8 mouse cellular contexts compared by ENCODE assay signal in the genomic region with DNA sequence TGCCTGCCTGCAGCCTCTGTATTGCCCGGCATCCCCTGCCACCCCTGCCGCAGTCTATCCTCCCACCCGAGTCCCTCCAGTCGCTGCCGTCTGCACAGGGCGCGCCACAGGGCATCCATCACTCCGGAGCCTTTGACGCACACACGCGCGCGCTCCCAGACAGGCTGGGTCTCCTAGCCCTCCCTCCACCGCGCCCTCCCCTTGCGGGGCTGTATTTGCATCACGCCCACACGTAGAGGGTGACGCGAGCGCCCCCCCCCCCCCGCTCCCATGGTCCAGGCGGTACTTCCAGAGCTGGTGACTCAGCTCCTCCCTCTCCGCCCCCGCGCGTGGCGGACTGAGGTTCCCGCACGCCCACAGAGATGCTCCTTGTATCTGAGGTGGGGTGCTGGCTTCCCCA. TPM values are rescaled to one million over a fixed set of nuclear protein-coding genes. Genes with fewer than 3 reads are reported as not detected.
DNase-seq lines count a peak whose midpoint lies in the region; ATAC-seq and TF ChIP-seq lines count a peak whose summit lies in the region.

No protein-coding gene starts in this region.

- no peaks in the 10 kb centered on the region for H3K36me3 ChIP-seq in heart, embryonic 16.5 days (ENCODE audit: control insufficient read depth, insufficient read depth)
- no peaks in the 10 kb centered on the region for H3K36me3 ChIP-seq in embryonic facial prominence, embryonic 13.5 days
- no peaks in the 10 kb centered on the region for H3K36me3 ChIP-seq in intestine, embryonic 14.5 days (ENCODE audit: control insufficient read depth, insufficient read depth, low read length)
- H3K36me3 ChIP-seq in liver, embryonic 12.5 days, result no peaks in the 10 kb centered on the region
- no peaks in the 10 kb centered on the region for H3K36me3 ChIP-seq in thymus, adult 2 months (ENCODE audit: control insufficient read depth, insufficient read depth, low read length)

- no peak overlapping the region for H3K27ac ChIP-seq in heart, embryonic 16.5 days (ENCODE audit: low read length)
- H3K27ac ChIP-seq in embryonic facial prominence, embryonic 13.5 days, result no peak overlapping the region
- H3K27ac ChIP-seq in intestine, embryonic 14.5 days (ENCODE audit: low read depth), result no peak overlapping the region
- no peak overlapping the region for H3K27ac ChIP-seq in liver, embryonic 12.5 days
- no peak overlapping the region for H3K27ac ChIP-seq in thymus, adult 2 months (ENCODE audit: control insufficient read depth, insufficient read depth, low read length)

- no peak for DNase-seq in heart, postnatal 10 days
- DNase-seq in adrenal gland, postnatal 14 days, result peak; percentile 43
- peak; percentile 70 for DNase-seq in intestine, embryonic 14.5 days (ENCODE audit: low spot score)
- peak; percentile 60 for DNase-seq in right cerebral cortex, postnatal 25 days
- no peak for DNase-seq in thymus, adult 2 months

- WGBS in heart, embryonic 16.5 days, result 2% methylated on average over 26 of the region's 30 CpGs
- WGBS in embryonic facial prominence, embryonic 13.5 days, result 0% methylated on average over 30 of the region's 30 CpGs
- under 1% methylated on average over 27 of the region's 30 CpGs for WGBS in intestine, embryonic 14.5 days
- WGBS in liver, embryonic 12.5 days (ENCODE audit: insufficient replicate concordance), result 2% methylated on average over 28 of the region's 30 CpGs
- WGBS in thymus, adult 2 months, result 9% methylated on average over 27 of the region's 30 CpGs

- TF ChIP-seq POLR2A in thymus, adult 2 months (IDR thresholded peaks at IDR 0.05; ENCODE audit: control insufficient read depth, extremely low read depth, insufficient read depth, low read length, poor library complexity), result no peak

- intact Hi-C loops in heart, postnatal 10 days (cut with DNase I), result no loop called here

- H3K27me3 ChIP-seq in heart, embryonic 16.5 days (ENCODE audit: control insufficient read depth, insufficient read depth, low read length), result peaks cover 76% of the 10 kb centered on the region
- H3K27me3 ChIP-seq in embryonic facial prominence, embryonic 13.5 days, result peaks cover 84% of the 10 kb centered on the region
- peaks cover 85% of the 10 kb centered on the region for H3K27me3 ChIP-seq in intestine, embryonic 14.5 days (replicated peaks; ENCODE audit: control insufficient read depth, insufficient read depth, low read length)
- peaks cover 80% of the 10 kb centered on the region for H3K27me3 ChIP-seq in liver, embryonic 12.5 days (replicated peaks)
- H3K27me3 ChIP-seq in thymus, adult 2 months (ENCODE audit: control insufficient read depth, insufficient read depth, low read length), result peaks cover 11% of the 10 kb centered on the region; the same call in 1 of the 2 replicates

- H3K9ac ChIP-seq in heart, embryonic 16.5 days (ENCODE audit: low read length), result no peak overlapping the region
- peak overlapping the region; percentile 62 for H3K9ac ChIP-seq in embryonic facial prominence, embryonic 13.5 days
- H3K9ac ChIP-seq in intestine, embryonic 14.5 days (ENCODE audit: low read length), result no peak overlapping the region
- no peak overlapping the region for H3K9ac ChIP-seq in liver, embryonic 12.5 days

- H3K9me3 ChIP-seq in heart, embryonic 16.5 days (replicated peaks; ENCODE audit: control insufficient read depth, low read length), result no peaks in the 10 kb centered on the region
- no peaks in the 10 kb centered on the region for H3K9me3 ChIP-seq in embryonic facial prominence, embryonic 13.5 days
- H3K9me3 ChIP-seq in intestine, embryonic 14.5 days (ENCODE audit: control insufficient read depth, low read length), result no peaks in the 10 kb centered on the region
- H3K9me3 ChIP-seq in liver, embryonic 12.5 days (replicated peaks), result no peaks in the 10 kb centered on the region

- no peak for ATAC-seq in heart, embryonic 16.5 days (replicated peaks; ENCODE audit: extremely low read depth, insufficient read depth, low FRiP score)
- ATAC-seq in embryonic facial prominence, embryonic 13.5 days (ENCODE audit: insufficient number of reproducible peaks, insufficient read depth, low FRiP score, low TSS enrichment, low read depth), result no peak
- ATAC-seq in intestine, embryonic 14.5 days (replicated peaks; ENCODE audit: low FRiP score, low TSS enrichment, low read depth), result peak; percentile 42; the same call in 1 of the 2 replicates
- ATAC-seq in liver, embryonic 12.5 days, result no peak

- TF ChIP-seq CTCF in thymus, adult 2 months (IDR thresholded peaks at IDR 0.05; ENCODE audit: borderline replicate concordance, control insufficient read depth, extremely low read depth, insufficient read depth, low read length, poor library complexity), result no peak

- peak overlapping the region; percentile 56 for H3K4me3 ChIP-seq in heart, embryonic 16.5 days (ENCODE audit: low read length)
- peak overlapping the region; percentile 50 for H3K4me3 ChIP-seq in embryonic facial prominence, embryonic 13.5 days
- H3K4me3 ChIP-seq in intestine, embryonic 14.5 days (ENCODE audit: low read depth, low read length), result peak overlapping the region; percentile 47
- peak overlapping the region; percentile 11; the same call in 1 of the 2 replicates for H3K4me3 ChIP-seq in liver, embryonic 12.5 days
- H3K4me3 ChIP-seq in thymus, adult 2 months (ENCODE audit: control insufficient read depth, insufficient read depth, low read length), result no peak overlapping the region

- peaks cover 14% of the 10 kb centered on the region; the same call in 1 of the 2 replicates for H3K4me1 ChIP-seq in heart, embryonic 16.5 days (ENCODE audit: control insufficient read depth, insufficient read depth, low read length)
- peaks cover 30% of the 10 kb centered on the region for H3K4me1 ChIP-seq in embryonic facial prominence, embryonic 13.5 days
- peaks cover 5% of the 10 kb centered on the region for H3K4me1 ChIP-seq in intestine, embryonic 14.5 days (replicated peaks; ENCODE audit: control insufficient read depth, insufficient read depth, low read length)
- peaks cover 6% of the 10 kb centered on the region; the same call in 1 of the 2 replicates for H3K4me1 ChIP-seq in liver, embryonic 12.5 days
- no peaks in the 10 kb centered on the region for H3K4me1 ChIP-seq in thymus, adult 2 months (replicated peaks; ENCODE audit: control insufficient read depth, insufficient read depth, low read length)

- H3K4me2 ChIP-seq in heart, embryonic 16.5 days (ENCODE audit: low read depth, low read length), result peak overlapping the region; percentile 90
- peak overlapping the region; percentile 95 for H3K4me2 ChIP-seq in embryonic facial prominence, embryonic 13.5 days
- peak overlapping the region; percentile 95 for H3K4me2 ChIP-seq in intestine, embryonic 14.5 days (ENCODE audit: low read length)
- H3K4me2 ChIP-seq in liver, embryonic 12.5 days, result peak overlapping the region; percentile 53

RNA-seq across cellular contexts. Expression of gene Sv2c, which starts 1.3 kb away (rescaled TPM):
- polyA plus RNA-seq in heart, embryonic 16.5 days (2015; fragmentation: Nextera tagmentation; extraction: Ambion mirVana), result 1.1 and 1.2 TPM in 2 replicates
- under 1 TPM; 0.17 to 0.20 TPM for total RNA-seq in heart, postnatal 10 days (2021)
- total RNA-seq in adrenal gland, postnatal 14 days (2021), result 3.1 and 6.2 TPM in 2 replicates
- polyA plus RNA-seq in embryonic facial prominence, embryonic 13.5 days (2015; fragmentation: Nextera tagmentation; extraction: Ambion mirVana), result 1.5 and 1.8 TPM in 2 replicates
- polyA plus RNA-seq in intestine, embryonic 14.5 days (2014; fragmentation: Nextera tagmentation; extraction: Ambion mirVana), result 1.8 and 2.0 TPM in 2 replicates
- 0.07 and 0.12 TPM in 2 replicates for polyA plus RNA-seq in liver, embryonic 12.5 days (2016; fragmentation: Nextera tagmentation; extraction: Ambion mirVana)
- 0.09 and 0.48 TPM in 2 replicates for polyA plus RNA-seq in thymus, adult 2 months (2012; rRNA removed)

RNA-seq across cellular contexts. Expression of gene Gm17190, which starts 49.2 kb away (rescaled TPM):
- polyA plus RNA-seq in heart, embryonic 16.5 days (2015; fragmentation: Nextera tagmentation; extraction: Ambion mirVana), result not detected in 2 replicates
- total RNA-seq in heart, postnatal 10 days (2021), result not detected
- total RNA-seq in adrenal gland, postnatal 14 days (2021), result not detected in 2 replicates
- polyA plus RNA-seq in embryonic facial prominence, embryonic 13.5 days (2015; fragmentation: Nextera tagmentation; extraction: Ambion mirVana), result 0.25 TPM in 1 of 2 replicates, not detected in the other
- polyA plus RNA-seq in intestine, embryonic 14.5 days (2014; fragmentation: Nextera tagmentation; extraction: Ambion mirVana), result not detected in 2 replicates
- polyA plus RNA-seq in liver, embryonic 12.5 days (2016; fragmentation: Nextera tagmentation; extraction: Ambion mirVana), result not detected in 2 replicates
- not detected in 2 replicates for polyA plus RNA-seq in thymus, adult 2 months (2012; rRNA removed)

RNA-seq across cellular contexts. Expression of gene Gm20075, which starts 49.9 kb away (rescaled TPM):
- polyA plus RNA-seq in heart, embryonic 16.5 days (2015; fragmentation: Nextera tagmentation; extraction: Ambion mirVana), result 26.9 and 39.9 TPM in 2 replicates
- 10 to 100 TPM; 17.4 to 20.7 TPM for total RNA-seq in heart, postnatal 10 days (2021)
- 19.3 and 21.0 TPM in 2 replicates for total RNA-seq in adrenal gland, postnatal 14 days (2021)
- 26.2 and 32.6 TPM in 2 replicates for polyA plus RNA-seq in embryonic facial prominence, embryonic 13.5 days (2015; fragmentation: Nextera tagmentation; extraction: Ambion mirVana)
- 21.5 and 22.2 TPM in 2 replicates for polyA plus RNA-seq in intestine, embryonic 14.5 days (2014; fragmentation: Nextera tagmentation; extraction: Ambion mirVana)
- 6.2 and 9.2 TPM in 2 replicates for polyA plus RNA-seq in liver, embryonic 12.5 days (2016; fragmentation: Nextera tagmentation; extraction: Ambion mirVana)
- polyA plus RNA-seq in thymus, adult 2 months (2012; rRNA removed), result 0.29 and 2.0 TPM in 2 replicates

Comparison
In these comparisons a context has a peak if more than half of its experiments do, and no peak if none do; other contexts are left out.
1. DNase-seq: peak in adrenal gland, postnatal 14 days (single experiment), intestine, embryonic 14.5 days (single experiment) and right cerebral cortex, postnatal 25 days (single experiment); none in heart, postnatal 10 days (0 of 2) and thymus, adult 2 months (single experiment).
2. Peak in every context shown above with its lines, with median percentiles within 50 percentile points of each other: H3K4me2 ChIP-seq.